Mouse (Mus musculus): ENCODE measurements at regions not wholly inside any gene's neighbourhood (a gene's known extent, or its start where the extent isn't known, plus 50 kb on each side); places are given as distances from the start of the nearest gene placed in this dataset.

- DNase-seq: no peak
Observed at GRCm38 (mm10) chr10:122193343-122193742, 96.2 kb upstream of the Rxylt1 start.

- DNase-seq: no peak
Observed at GRCm38 (mm10) chr10:122185152-122185745, 88.1 kb upstream of the Rxylt1 start.

GRCm38 (mm10) chr10:122183025-122183424 is 85.9 kb upstream of the Rxylt1 start:
- no peak for DNase-seq

- DNase-seq: no peak
Observed at GRCm38 (mm10) chr10:122149038-122149437, 51.9 kb upstream of the Rxylt1 start.

- DNase-seq: no peak
Observed at GRCm38 (mm10) chr10:122148609-122149008, 51.4 kb upstream of the Rxylt1 start.

All from cerebellum, postnatal 36 days (tissue).